Mouse (Mus musculus) MEL (cell line): ENCODE measurements at regions not wholly inside any gene's neighbourhood (a gene's known extent, or its start where the extent isn't known, plus 50 kb on each side); places are given as distances from the start of the nearest gene placed in this dataset.

Experiments used
- CHD1 ChIP-seq: IDR thresholded peaks from 2 replicates; pipeline ENCODE4 v1.6.1; 2012; ENCODE audit warnings: low read depth, mild to moderate bottlenecking, inconsistent platforms, low read length, improper control_type of control experiment
- CTCF ChIP-seq, 3 experiments: IDR thresholded peaks in 2 of 3; conservative IDR thresholded peaks in 1 of 3; 2 replicates each; pipeline ENCODE4 v1.5.1; 2011 to 2012; ENCODE audit warnings: low read length in 3 of 3, low read depth in 2 of 3, mild to moderate bottlenecking in 2 of 3, improper control_type of control experiment in 1 of 3, inconsistent platforms in 1 of 3, mixed read lengths in 1 of 3, moderate library complexity in 1 of 3; ENCODE audit not compliant: control insufficient read depth in 1 of 3, insufficient read depth in 1 of 3, poor library complexity in 1 of 3, severe bottlenecking in 1 of 3
- EP300 ChIP-seq, 2 experiments: IDR thresholded peaks; 2 replicates each; pipeline ENCODE4 v1.6.1; 2011; ENCODE audit warnings: improper control_type of control experiment in 2 of 2, low read length in 2 of 2, low read depth in 1 of 2, mild to moderate bottlenecking in 1 of 2
- KAT2A ChIP-seq: conservative IDR thresholded peaks from 2 replicates; pipeline ENCODE4 v1.6.1; 2012; ENCODE audit warnings: low read depth, low read length, improper control_type of control experiment, inconsistent platforms
- MAX ChIP-seq: IDR thresholded peaks from 2 replicates; pipeline ENCODE4 v1.6.1; 2011; ENCODE audit warnings: low read length, improper control_type of control experiment
- NRF1 ChIP-seq: IDR thresholded peaks from 2 replicates; pipeline ENCODE4 v1.6.1; 2014; ENCODE audit warnings: low read depth, mild to moderate bottlenecking, inconsistent platforms, low read length, improper control_type of control experiment, moderate library complexity; ENCODE audit not compliant: poor library complexity, insufficient read depth, severe bottlenecking
- POLR2A ChIP-seq, 2 experiments: IDR thresholded peaks; 2 replicates each; pipeline ENCODE4 v1.6.1; 2011 to 2012; ENCODE audit warnings: low read length in 2 of 2, mild to moderate bottlenecking in 2 of 2, control low read depth in 1 of 2, improper control_type of control experiment in 1 of 2, low read depth in 1 of 2, moderate library complexity in 1 of 2; ENCODE audit not compliant: control insufficient read depth in 1 of 2, insufficient read depth in 1 of 2, poor library complexity in 1 of 2
- SMC3 ChIP-seq: IDR thresholded peaks from 2 replicates; pipeline ENCODE4 v1.6.1; 2011; ENCODE audit warnings: low read depth, low read length, improper control_type of control experiment
- TAL1 ChIP-seq: IDR thresholded peaks from 2 replicates; pipeline ENCODE4 v1.6.1; 2012; ENCODE audit warnings: mild to moderate bottlenecking, inconsistent platforms, low read length, moderate library complexity, mixed read lengths
- TCF12 ChIP-seq: IDR thresholded peaks from 2 replicates; pipeline ENCODE4 v1.6.1; 2014; ENCODE audit warnings: low read depth, mild to moderate bottlenecking, inconsistent platforms, low read length, improper control_type of control experiment, moderate library complexity
- USF1 ChIP-seq: IDR thresholded peaks from 2 replicates; pipeline ENCODE4 v1.6.1; 2014; ENCODE audit warnings: low read depth, mild to moderate bottlenecking, inconsistent platforms, low read length, improper control_type of control experiment, moderate library complexity
- ZC3H11A ChIP-seq: IDR thresholded peaks from 2 replicates; pipeline ENCODE4 v1.6.1; 2012; ENCODE audit warnings: low read depth, mild to moderate bottlenecking, inconsistent platforms, low read length, improper control_type of control experiment
- ZKSCAN1 ChIP-seq: IDR thresholded peaks from 2 replicates; pipeline ENCODE4 v1.6.1; 2012; ENCODE audit warnings: low read depth, mild to moderate bottlenecking, inconsistent platforms, low read length, improper control_type of control experiment, moderate library complexity

- TF ChIP-seq TCF12 (no peak), CTCF (IDR thresholded peaks at IDR 0.05 in 2 of 3, conservative IDR thresholded peaks at IDR 0.05 in 1 of 3; ENCODE audit: control insufficient read depth in 1 of 3, insufficient read depth in 1 of 3, low read depth in 2 of 3, low read length in 3 of 3, poor library complexity in 1 of 3, severe bottlenecking in 1 of 3) (no peak), CHD1 (no peak), POLR2A (IDR thresholded peaks at IDR 0.05; ENCODE audit: control insufficient read depth in 1 of 2, insufficient read depth in 1 of 2, low read depth in 1 of 2, low read length in 2 of 2, poor library complexity in 1 of 2) (no peak), USF1 (no peak), EP300 (IDR thresholded peaks at IDR 0.05; ENCODE audit: low read depth in 1 of 2, low read length in 2 of 2) (no peak), TAL1 (no peak), ZC3H11A (no peak), KAT2A (no peak), NRF1 (no peak), MAX (no peak), ZKSCAN1 (no peak), SMC3 (no peak)
Observed at GRCm38 (mm10) chr6:4246113-4246419, 159.3 kb upstream of the Bet1 start.
